Mouse (Mus musculus): Measurements from ENCODE around the gene Il10rb. TPM values are rescaled to one million over a fixed set of nuclear protein-coding genes. Genes with fewer than 3 reads are reported as not detected.

Gene Il10rb
- polyA plus RNA-seq, 2 experiments: 16.5 to 24.3 TPM

- no peak overlapping the region for H3K4me3 ChIP-seq (replicated peaks; ENCODE audit: low read length)
- ATAC-seq (ENCODE audit: low FRiP score, low read depth) (no peak), DNase-seq (ENCODE audit: low spot score) (no peak)
- TF ChIP-seq POLR2A (IDR thresholded peaks at IDR 0.05; ENCODE audit: borderline replicate concordance, extremely low read depth, insufficient read depth, insufficient read length): no peak
- H3K36me3 ChIP-seq (ENCODE audit: control insufficient read depth, insufficient read depth, low read length): peaks cover 39% of the 10 kb centered on the region
- 77% methylated on average over 7 of the region's 7 CpGs for WGBS
- H3K4me2 ChIP-seq (replicated peaks; ENCODE audit: low read depth, low read length, severe bottlenecking): no peak overlapping the region
- no peak overlapping the region for H3K9ac ChIP-seq (ENCODE audit: low read depth, low read length, severe bottlenecking)
- H3K9me3 ChIP-seq (ENCODE audit: control insufficient read depth, low read length): no peaks in the 10 kb centered on the region
- no peaks in the 10 kb centered on the region for H3K27me3 ChIP-seq (ENCODE audit: control insufficient read depth, insufficient read depth, low read length)
- no peaks in the 10 kb centered on the region for H3K4me1 ChIP-seq (ENCODE audit: control insufficient read depth, insufficient read depth, low read length)
- no peak overlapping the region for H3K27ac ChIP-seq (replicated peaks; ENCODE audit: low read depth, low read length)
Measured at GRCm38 (mm10) chr16:91416938-91417337, 11.0 kb downstream of the Il10rb start.

DNA sequence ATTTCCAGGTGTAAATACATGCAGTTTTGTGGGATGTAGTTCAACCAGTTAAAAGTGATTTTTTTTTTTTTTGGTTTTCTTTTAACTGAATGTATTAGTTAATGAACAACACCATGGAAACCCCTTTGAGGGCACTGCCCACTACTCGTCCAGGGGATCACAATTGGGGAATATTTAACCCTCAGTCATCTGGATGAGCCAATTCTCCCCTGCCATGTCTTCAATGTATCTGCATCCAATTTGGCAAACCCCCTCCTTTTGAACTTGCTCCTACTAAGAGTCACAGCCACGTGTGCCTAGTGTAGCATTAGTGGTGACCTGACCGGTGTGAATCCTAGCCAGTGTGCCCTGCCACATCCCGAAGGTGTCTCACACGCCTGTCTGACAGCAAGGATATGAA lies 12.6 kb downstream of the Il10rb start:
- H3K4me2 ChIP-seq (replicated peaks; ENCODE audit: low read depth, low read length, severe bottlenecking): no peak overlapping the region
- no peak overlapping the region for H3K9ac ChIP-seq (ENCODE audit: low read depth, low read length, severe bottlenecking)
- no peaks in the 10 kb centered on the region for H3K4me1 ChIP-seq (ENCODE audit: control insufficient read depth, insufficient read depth, low read length)
- WGBS: 70% methylated on average over 5 of the region's 5 CpGs
- ATAC-seq (ENCODE audit: low FRiP score, low read depth) (no peak), DNase-seq (ENCODE audit: low spot score) (no peak)
- no peak overlapping the region for H3K27ac ChIP-seq (replicated peaks; ENCODE audit: low read depth, low read length)
- H3K9me3 ChIP-seq (ENCODE audit: control insufficient read depth, low read length): no peaks in the 10 kb centered on the region
- TF ChIP-seq POLR2A (IDR thresholded peaks at IDR 0.05; ENCODE audit: borderline replicate concordance, extremely low read depth, insufficient read depth, insufficient read length): no peak
- peaks cover 43% of the 10 kb centered on the region for H3K36me3 ChIP-seq (ENCODE audit: control insufficient read depth, insufficient read depth, low read length)
- H3K4me3 ChIP-seq (replicated peaks; ENCODE audit: low read length): no peak overlapping the region
- H3K27me3 ChIP-seq (ENCODE audit: control insufficient read depth, insufficient read depth, low read length): no peaks in the 10 kb centered on the region

GRCm38 (mm10) chr16:91425816-91426215 lies 19.9 kb downstream of the Il10rb start:
- Histone ChIP-seq H3K27ac (replicated peaks; ENCODE audit: low read depth, low read length) (no peak overlapping the region), H3K9me3 (ENCODE audit: control insufficient read depth, low read length) (no peaks in the 10 kb centered on the region), H3K4me1 (ENCODE audit: control insufficient read depth, insufficient read depth, low read length) (no peaks in the 10 kb centered on the region), H3K9ac (ENCODE audit: low read depth, low read length, severe bottlenecking) (no peak overlapping the region), H3K4me3 (replicated peaks; ENCODE audit: low read length) (no peak overlapping the region), H3K27me3 (ENCODE audit: control insufficient read depth, insufficient read depth, low read length) (no peaks in the 10 kb centered on the region), H3K4me2 (replicated peaks; ENCODE audit: low read depth, low read length, severe bottlenecking) (no peak overlapping the region), H3K36me3 (ENCODE audit: control insufficient read depth, insufficient read depth, low read length) (peaks cover 12% of the 10 kb centered on the region)
- DNase-seq (ENCODE audit: low spot score) (no peak), ATAC-seq (ENCODE audit: low FRiP score, low read depth) (no peak)
- TF ChIP-seq POLR2A (IDR thresholded peaks at IDR 0.05; ENCODE audit: borderline replicate concordance, extremely low read depth, insufficient read depth, insufficient read length): no peak
- 95% methylated on average over 6 of the region's 6 CpGs for WGBS

DNA sequence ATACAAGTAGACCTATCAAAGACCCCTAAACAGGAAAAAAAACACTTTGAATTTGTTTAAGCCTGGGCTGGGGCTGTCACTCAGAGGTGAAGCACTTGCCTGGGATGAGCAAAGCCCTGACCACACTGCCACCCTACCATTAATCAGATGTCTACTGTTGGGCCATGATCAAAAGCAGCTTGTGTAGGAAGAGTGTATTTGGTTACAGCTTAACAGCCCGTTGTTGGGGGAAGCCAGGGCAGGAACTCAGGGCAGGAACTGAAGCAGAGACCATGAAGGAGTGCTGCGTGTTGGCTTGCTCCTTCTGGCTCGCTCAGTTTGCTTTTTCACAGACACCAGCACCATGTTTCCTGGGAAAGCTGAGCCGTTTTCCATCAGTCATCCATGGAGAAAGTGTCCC lies 20.6 kb downstream of the Il10rb start:
- Histone ChIP-seq H3K9me3 (ENCODE audit: control insufficient read depth, low read length) (no peaks in the 10 kb centered on the region), H3K4me3 (replicated peaks; ENCODE audit: low read length) (no peak overlapping the region), H3K36me3 (ENCODE audit: control insufficient read depth, insufficient read depth, low read length) (peaks cover 12% of the 10 kb centered on the region), H3K4me1 (ENCODE audit: control insufficient read depth, insufficient read depth, low read length) (no peaks in the 10 kb centered on the region), H3K27ac (replicated peaks; ENCODE audit: low read depth, low read length) (no peak overlapping the region), H3K27me3 (ENCODE audit: control insufficient read depth, insufficient read depth, low read length) (no peaks in the 10 kb centered on the region), H3K9ac (ENCODE audit: low read depth, low read length, severe bottlenecking) (no peak overlapping the region), H3K4me2 (replicated peaks; ENCODE audit: low read depth, low read length, severe bottlenecking) (no peak overlapping the region)
- DNase-seq (ENCODE audit: low spot score) (no peak), ATAC-seq (ENCODE audit: low FRiP score, low read depth) (no peak)
- no peak for TF ChIP-seq POLR2A (IDR thresholded peaks at IDR 0.05; ENCODE audit: borderline replicate concordance, extremely low read depth, insufficient read depth, insufficient read length)
- WGBS: 88% methylated on average over 4 of the region's 4 CpGs

- Histone ChIP-seq H3K9me3 (ENCODE audit: control insufficient read depth, low read length) (no peaks in the 10 kb centered on the region), H3K9ac (ENCODE audit: low read depth, low read length, severe bottlenecking) (no peak overlapping the region), H3K4me1 (ENCODE audit: control insufficient read depth, insufficient read depth, low read length) (0 out of 2 replicates have a peak, but pooled peaks cover 3% of the 10 kb centered on the region), H3K27ac (replicated peaks; ENCODE audit: low read depth, low read length) (no peak overlapping the region), H3K36me3 (ENCODE audit: control insufficient read depth, insufficient read depth, low read length) (peaks cover 6% of the 10 kb centered on the region), H3K4me3 (replicated peaks; ENCODE audit: low read length) (no peak overlapping the region), H3K4me2 (replicated peaks; ENCODE audit: low read depth, low read length, severe bottlenecking) (no peak overlapping the region), H3K27me3 (ENCODE audit: control insufficient read depth, insufficient read depth, low read length) (no peaks in the 10 kb centered on the region)
- DNase-seq (ENCODE audit: low spot score) (no peak), ATAC-seq (ENCODE audit: low FRiP score, low read depth) (no peak)
- WGBS: 60% methylated on average over 5 of the region's 5 CpGs
- no peak for TF ChIP-seq POLR2A (IDR thresholded peaks at IDR 0.05; ENCODE audit: borderline replicate concordance, extremely low read depth, insufficient read depth, insufficient read length)
Measured at GRCm38 (mm10) chr16:91427461-91427860, 21.5 kb downstream of the Il10rb start.

All from limb, embryonic 14.5 days (tissue).